Mouse (Mus musculus) forebrain, postnatal 0 days (tissue): Measurements from ENCODE around the gene Zranb1. TPM values are rescaled to one million over a fixed set of nuclear protein-coding genes. Genes with fewer than 3 reads are reported as not detected.

Experiments
- ATAC-seq: fragments of 200-750 bp; cut with Nextera tagmentation; 2 replicates; pipeline ENCODE4 v1.8.0; 2017; ENCODE audit warnings: mild to moderate bottlenecking, moderate library complexity
- DNase-seq: peaks from one replicate; pipeline ENCODE4 v3.0.0-alpha.2; 2015
- H3K27ac ChIP-seq: fragments of 300-500 bp; sonication (generic); 2 replicates; pipeline ENCODE4 v1.5.1; 2014; ENCODE audit warnings: low read depth, mild to moderate bottlenecking, antibody characterized with exemption, low read length, moderate library complexity, mixed read lengths
- H3K27me3 ChIP-seq: fragments of 300-500 bp; sonication (generic); 2 replicates; pipeline ENCODE4 v1.6.1; 2014; ENCODE audit warnings: mild to moderate bottlenecking, low read length, mixed read lengths; ENCODE audit not compliant: insufficient read depth
- H3K36me3 ChIP-seq: fragments of 300-500 bp; sonication (generic); 2 replicates; pipeline ENCODE4 v1.6.1; 2014; ENCODE audit warnings: mild to moderate bottlenecking, moderate library complexity; ENCODE audit not compliant: insufficient read depth
- H3K4me1 ChIP-seq: fragments of 300-500 bp; sonication (generic); 2 replicates; pipeline ENCODE4 v1.6.1; 2014; ENCODE audit warnings: antibody characterized with exemption; ENCODE audit not compliant: insufficient read depth
- H3K4me2 ChIP-seq: fragments of 300-500 bp; sonication (generic); 2 replicates; pipeline ENCODE4 v1.6.1; 2014; ENCODE audit warnings: low read depth, mild to moderate bottlenecking, moderate library complexity
- H3K4me3 ChIP-seq: fragments of 300-500 bp; sonication (generic); 2 replicates; pipeline ENCODE4 v1.5.1; 2014; ENCODE audit warnings: low read depth, low read length, mixed read lengths
- H3K9ac ChIP-seq: fragments of 300-500 bp; sonication (generic); 2 replicates; pipeline ENCODE4 v1.6.1; 2014; ENCODE audit warnings: mild to moderate bottlenecking
- H3K9me3 ChIP-seq: fragments of 300-500 bp; sonication (generic); 2 replicates; pipeline ENCODE4 v1.6.1; 2016; ENCODE audit warnings: low read length
- CTCF ChIP-seq: sonication (generic); IDR thresholded peaks from 2 replicates; pipeline ENCODE4 v1.5.1; 2016; ENCODE audit warnings: antibody characterized with exemption, control low read depth, low read depth
- WGBS: fragments of 180-500 bp; shearing (Covaris S2); extraction: QIAGEN DNeasy Blood & Tissue Kit; methylation state at CpG from one replicate; pipeline ENCODE4 v1.1.7; 2014; 5-methylcytosine and 5-hydroxymethylcytosine counted together
- polyA plus RNA-seq: library from polyadenylated mRNA; unstranded; fragments of >200 nt; fragmentation: Nextera tagmentation; extraction: Ambion mirVana; gene quantifications from 2 replicates; pipeline ENCODE4 v1.2.1, GENCODE M21; 2015
- total RNA-seq: library from RNA; depleted of rRNA; stranded (reverse); fragments of >200 nt; gene quantifications from 2 replicates; pipeline ENCODE4 v1.2.3, GENCODE M21; 2014

Gene Zranb1
- total and polyA plus RNA-seq, 2 experiments from 2014 or later, result 25.7 to 84.4 TPM

- TF ChIP-seq CTCF, result 0 out of 2 replicates have a peak, but pooled peaks have one; percentile 14
- DNase-seq (no peak), ATAC-seq (no peak)
- peaks cover 16% of the 10 kb centered on the region for H3K4me1 ChIP-seq
- H3K27ac ChIP-seq, result no peak overlapping the region
- H3K4me2 ChIP-seq, result peak overlapping the region; percentile 65
- H3K9ac ChIP-seq, result peak overlapping the region; percentile 89; the same call in 1 of the 2 replicates
- peak overlapping the region; percentile 98 for H3K4me3 ChIP-seq
- H3K36me3 ChIP-seq, result no peaks in the 10 kb centered on the region
- no peaks in the 10 kb centered on the region for H3K27me3 ChIP-seq
- 93% methylated on average over 5 of the region's 5 CpGs for WGBS
- H3K9me3 ChIP-seq, result no peaks in the 10 kb centered on the region
Observed at GRCm38 (mm10) chr7:132930055-132930454, 887 bp upstream of the Zranb1 start.

DNA sequence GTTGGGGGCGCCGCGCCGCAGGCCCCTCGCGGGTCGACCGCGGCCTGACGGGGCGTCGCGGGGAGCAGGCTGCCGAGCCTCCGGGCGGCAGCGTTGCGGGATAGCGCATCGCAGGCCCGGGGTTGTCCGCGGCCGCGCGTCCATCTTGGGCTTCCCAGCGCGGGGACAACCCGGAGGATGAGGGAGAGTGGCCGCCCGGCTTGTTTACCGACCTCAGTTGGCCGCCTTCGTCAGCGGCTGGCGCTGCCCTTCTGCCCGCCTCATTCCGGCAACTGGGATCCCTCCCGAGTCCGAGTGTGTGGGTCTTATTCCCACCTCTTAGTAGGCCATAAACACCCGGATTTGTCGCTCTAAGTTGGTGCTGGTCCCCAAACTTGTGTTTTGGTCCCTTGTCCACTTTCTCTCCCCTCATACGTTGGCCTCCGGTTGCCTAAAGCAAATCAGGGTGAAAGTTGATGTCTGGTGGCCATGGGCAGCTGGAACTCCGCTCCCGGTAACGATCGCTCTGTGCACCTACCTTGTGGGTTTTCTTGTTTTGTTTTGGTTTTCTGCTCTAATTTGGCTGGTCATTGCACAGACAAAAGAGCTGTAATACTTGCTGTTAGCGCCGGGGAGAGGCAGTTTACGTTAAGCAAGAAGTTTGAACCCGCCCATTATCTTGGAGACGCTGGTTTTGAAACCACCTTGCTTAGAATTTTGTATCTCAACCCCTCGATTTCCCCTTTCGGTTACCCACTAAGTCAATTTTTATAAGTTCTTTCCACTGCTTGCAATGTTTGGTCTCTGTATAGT is 814 bp downstream of the Zranb1 start:
- no peaks in the 10 kb centered on the region for H3K36me3 ChIP-seq
- TF ChIP-seq CTCF, result no peak
- H3K9ac ChIP-seq, result peak overlapping the region; percentile 89
- peak; percentile 38; the same call in 1 of the 2 replicates for ATAC-seq
- no peaks in the 10 kb centered on the region for H3K27me3 ChIP-seq
- H3K27ac ChIP-seq, result peak overlapping the region; percentile 98
- H3K9me3 ChIP-seq, result no peaks in the 10 kb centered on the region
- DNase-seq, result peak; percentile 38
- peak overlapping the region; percentile 70 for H3K4me2 ChIP-seq
- H3K4me1 ChIP-seq, result peaks cover 16% of the 10 kb centered on the region
- 1% methylated on average over 50 of the region's 55 CpGs for WGBS
- H3K4me3 ChIP-seq, result peak overlapping the region; percentile 98

DNA sequence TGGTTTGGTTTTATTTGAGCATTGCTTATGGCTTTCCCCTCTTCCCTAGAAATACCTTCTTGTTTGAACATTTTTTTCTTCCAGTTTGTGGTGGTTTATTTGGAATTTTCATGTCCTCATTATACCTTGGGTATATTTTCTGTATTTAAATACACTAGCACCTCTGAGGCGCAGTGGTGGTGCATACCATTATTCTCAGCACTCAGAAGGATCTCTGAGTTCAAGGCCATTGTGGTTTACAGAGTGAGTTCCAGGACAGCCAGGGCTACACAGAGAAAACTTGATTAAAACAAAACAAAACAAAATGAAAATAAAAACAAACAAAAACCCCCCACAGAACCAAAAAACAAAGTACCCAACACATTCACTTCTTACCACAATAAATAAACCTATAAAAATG is 2.4 kb downstream of the Zranb1 start:
- Histone ChIP-seq H3K36me3 (no peaks in the 10 kb centered on the region), H3K4me3 (no peak overlapping the region), H3K9ac (no peak overlapping the region), H3K4me2 (no peak overlapping the region), H3K4me1 (peaks cover 16% of the 10 kb centered on the region), H3K27me3 (no peaks in the 10 kb centered on the region), H3K27ac (no peak overlapping the region), H3K9me3 (no peaks in the 10 kb centered on the region)
- DNase-seq (no peak), ATAC-seq (no peak)
- no peak for TF ChIP-seq CTCF
- 73% methylated on average over 1 of the region's 1 CpGs for WGBS

DNA sequence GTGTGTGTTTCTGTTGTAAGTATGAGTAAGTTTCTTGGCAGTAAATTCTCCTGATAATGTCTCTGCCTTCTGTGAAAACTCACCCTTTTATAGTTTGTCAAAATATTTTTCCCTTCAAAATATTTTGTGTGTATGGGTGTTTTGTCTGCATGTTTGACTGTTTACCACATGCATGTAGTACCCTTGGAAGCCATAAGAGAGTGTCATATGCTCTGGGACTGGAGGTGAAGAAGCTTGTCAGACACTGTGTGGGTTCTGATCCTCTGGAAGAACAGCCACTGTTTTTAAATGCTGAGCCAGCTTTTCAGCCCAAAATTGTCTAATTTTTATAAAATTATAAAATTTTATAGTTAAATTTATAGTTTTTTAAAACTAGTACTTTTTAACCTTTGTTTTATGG is 3.8 kb downstream of the Zranb1 start:
- ATAC-seq (no peak), DNase-seq (no peak)
- H3K4me3 ChIP-seq, result no peak overlapping the region
- H3K9ac ChIP-seq, result no peak overlapping the region
- H3K27me3 ChIP-seq, result no peaks in the 10 kb centered on the region
- H3K4me1 ChIP-seq, result peaks cover 16% of the 10 kb centered on the region
- no peak overlapping the region for H3K4me2 ChIP-seq
- H3K27ac ChIP-seq, result no peak overlapping the region
- no peaks in the 10 kb centered on the region for H3K9me3 ChIP-seq
- no peaks in the 10 kb centered on the region for H3K36me3 ChIP-seq
- TF ChIP-seq CTCF, result peak; percentile 32

DNA sequence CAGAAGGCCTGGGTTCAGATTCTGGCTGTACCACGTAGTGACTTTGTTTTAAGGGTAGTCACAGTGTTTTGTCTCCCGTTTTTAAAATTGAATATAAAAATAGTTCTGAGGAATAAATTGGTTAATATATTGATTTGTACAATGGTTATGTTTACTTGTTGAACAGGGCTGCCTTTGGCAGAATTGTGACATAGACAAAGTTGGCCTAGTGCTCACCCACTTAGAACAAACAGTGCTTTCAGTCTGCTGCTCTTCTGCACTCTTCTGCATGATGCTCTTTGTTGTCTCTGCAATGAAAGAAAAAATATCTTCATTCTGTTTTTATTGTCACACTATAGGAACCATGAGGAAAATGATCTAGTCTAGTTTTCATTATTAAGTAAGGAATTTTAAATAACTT is 8.2 kb downstream of the Zranb1 start:
- H3K9me3 ChIP-seq, result no peaks in the 10 kb centered on the region
- H3K4me1 ChIP-seq, result no peaks in the 10 kb centered on the region
- no peak overlapping the region for H3K9ac ChIP-seq
- H3K27ac ChIP-seq, result no peak overlapping the region
- no peaks in the 10 kb centered on the region for H3K36me3 ChIP-seq
- H3K4me3 ChIP-seq, result no peak overlapping the region
- H3K27me3 ChIP-seq, result no peaks in the 10 kb centered on the region
- DNase-seq, result no peak
- WGBS, result 92% methylated on average over 2 of the region's 2 CpGs
- no peak overlapping the region for H3K4me2 ChIP-seq
- no peak for ATAC-seq
- no peak for TF ChIP-seq CTCF

GRCm38 (mm10) chr7:132940569-132940968 is 9.6 kb downstream of the Zranb1 start:
- H3K4me2 ChIP-seq, result no peak overlapping the region
- WGBS, result 77% methylated on average over 2 of the region's 2 CpGs
- no peak overlapping the region for H3K4me3 ChIP-seq
- no peaks in the 10 kb centered on the region for H3K9me3 ChIP-seq
- no peak for DNase-seq
- H3K27me3 ChIP-seq, result no peaks in the 10 kb centered on the region
- TF ChIP-seq CTCF, result no peak
- no peak overlapping the region for H3K9ac ChIP-seq
- H3K4me1 ChIP-seq, result no peaks in the 10 kb centered on the region
- H3K36me3 ChIP-seq, result no peaks in the 10 kb centered on the region
- ATAC-seq, result no peak
- H3K27ac ChIP-seq, result no peak overlapping the region

DNA sequence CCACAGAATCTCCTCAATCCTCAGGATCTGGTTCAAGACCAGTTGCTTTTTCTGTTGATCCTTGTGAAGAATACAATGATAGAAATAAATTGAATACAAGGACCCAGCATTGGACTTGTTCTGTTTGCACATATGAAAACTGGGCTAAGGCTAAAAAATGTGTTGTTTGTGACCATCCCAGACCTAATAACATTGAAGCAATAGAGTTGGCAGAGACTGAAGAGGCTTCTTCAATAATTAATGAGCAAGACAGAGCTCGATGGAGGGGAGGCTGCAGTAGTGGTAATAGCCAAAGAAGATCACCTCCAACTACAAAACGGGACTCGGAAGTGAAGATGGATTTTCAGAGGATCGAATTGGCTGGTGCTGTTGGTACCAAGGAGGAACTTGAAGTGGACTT is 19.0 kb downstream of the Zranb1 start:
- no peaks in the 10 kb centered on the region for H3K9me3 ChIP-seq
- H3K27ac ChIP-seq, result no peak overlapping the region
- no peaks in the 10 kb centered on the region for H3K27me3 ChIP-seq
- H3K4me3 ChIP-seq, result no peak overlapping the region
- no peak for DNase-seq
- WGBS, result 84% methylated on average over 4 of the region's 4 CpGs
- ATAC-seq, result no peak
- no peak overlapping the region for H3K4me2 ChIP-seq
- no peaks in the 10 kb centered on the region for H3K36me3 ChIP-seq
- no peaks in the 10 kb centered on the region for H3K4me1 ChIP-seq
- no peak overlapping the region for H3K9ac ChIP-seq
- TF ChIP-seq CTCF, result no peak
